Mouse (Mus musculus) CH12.LX (cell line): ENCODE measurements around the gene Higd1a. TPM values are rescaled to one million over a fixed set of nuclear protein-coding genes. Genes with fewer than 3 reads are reported as not detected.

Experiments used
- DNase-seq: peaks from one replicate; pipeline ENCODE4 v3.0.0-alpha.2; 2013; ENCODE audit errors: extremely low read depth
- H3K27ac ChIP-seq: 2 replicates; pipeline ENCODE4 v1.5.1; 2012; ENCODE audit warnings: low read depth, mild to moderate bottlenecking, control low read depth, moderate library complexity; ENCODE audit not compliant: insufficient read depth
- H3K27me3 ChIP-seq: replicated peaks from 2 replicates; pipeline ENCODE3; 2012; ENCODE audit warnings: inconsistent platforms
- H3K36me3 ChIP-seq, 2 experiments: replicated peaks in 1 of 2; 2 replicates each; pipeline versions ENCODE3 to v1.6.1; 2012; ENCODE audit warnings: inconsistent platforms in 1 of 2, low read length in 1 of 2, mild to moderate bottlenecking in 1 of 2, mixed read lengths in 1 of 2, moderate library complexity in 1 of 2; ENCODE audit not compliant: control insufficient read depth in 1 of 2, insufficient read depth in 1 of 2
- H3K4me1 ChIP-seq, 2 experiments: 2 replicates each; pipeline ENCODE4 v1.6.1; 2012; ENCODE audit warnings: inconsistent platforms in 1 of 2, moderate library complexity in 1 of 2; ENCODE audit not compliant: insufficient read depth in 2 of 2, control insufficient read depth in 1 of 2
- H3K4me2 ChIP-seq: 2 replicates; pipeline ENCODE4 v1.6.1; 2012; ENCODE audit warnings: low read depth, mild to moderate bottlenecking, control low read depth; ENCODE audit not compliant: poor library complexity, insufficient read depth, severe bottlenecking
- H3K4me3 ChIP-seq, 3 experiments: fragments of 150-350 bp in 1 of 3; sonication (generic) in 1 of 3; replicated peaks in 1 of 3; 2 replicates each; pipeline versions ENCODE3 to v1.5.1; 2011 to 2012; ENCODE audit warnings: low read depth in 2 of 3, low read length in 2 of 3, mild to moderate bottlenecking in 2 of 3, moderate library complexity in 2 of 3, control low read depth in 1 of 3, improper control_type of control experiment in 1 of 3, inconsistent platforms in 1 of 3, mixed read lengths in 1 of 3; ENCODE audit not compliant: poor library complexity in 1 of 3
- H3K79me2 ChIP-seq: replicated peaks from 2 replicates; pipeline ENCODE4 v1.6.1; 2012; ENCODE audit warnings: mild to moderate bottlenecking, moderate library complexity; ENCODE audit not compliant: control insufficient read depth, poor library complexity, insufficient read depth, severe bottlenecking; ENCODE audit errors: extremely low read depth
- H3K9ac ChIP-seq: 2 replicates; pipeline ENCODE4 v1.6.1; 2012; ENCODE audit warnings: low read depth, mild to moderate bottlenecking, control low read depth, moderate library complexity; ENCODE audit not compliant: insufficient read depth
- H3K9me3 ChIP-seq: replicated peaks from 2 replicates; pipeline ENCODE3; 2012; ENCODE audit warnings: low read length, inconsistent platforms, mixed read lengths
- BHLHE40 ChIP-seq: IDR thresholded peaks from 2 replicates; pipeline ENCODE4 v1.6.1; 2011; ENCODE audit warnings: mild to moderate bottlenecking, low read depth, low read length, improper control_type of control experiment
- CHD1 ChIP-seq: IDR thresholded peaks from 2 replicates; pipeline ENCODE4 v1.6.1; 2012; ENCODE audit warnings: low read depth, low read length, improper control_type of control experiment, inconsistent platforms
- CHD2 ChIP-seq: IDR thresholded peaks from 2 replicates; pipeline ENCODE4 v1.6.1; 2011; ENCODE audit warnings: low read length, improper control_type of control experiment
- CTCF ChIP-seq, 2 experiments: IDR thresholded peaks in 1 of 2; conservative IDR thresholded peaks in 1 of 2; 2 replicates each; pipeline ENCODE4 v1.5.1; 2011 to 2012; ENCODE audit warnings: low read depth in 2 of 2, low read length in 2 of 2, improper control_type of control experiment in 1 of 2, inconsistent platforms in 1 of 2, mild to moderate bottlenecking in 1 of 2, moderate library complexity in 1 of 2
- EP300 ChIP-seq: IDR thresholded peaks from 2 replicates; pipeline ENCODE4 v1.6.1; 2011; ENCODE audit warnings: low read length, improper control_type of control experiment
- IRF4 ChIP-seq: IDR thresholded peaks from 2 replicates; pipeline ENCODE4 v1.6.1; 2014; ENCODE audit warnings: low read depth, mild to moderate bottlenecking, inconsistent platforms, low read length, improper control_type of control experiment
- MEF2A ChIP-seq: IDR thresholded peaks from 2 replicates; pipeline ENCODE4 v1.6.1; 2014; ENCODE audit warnings: low read depth, mild to moderate bottlenecking, inconsistent platforms, low read length, improper control_type of control experiment, borderline replicate concordance
- MXI1 ChIP-seq: IDR thresholded peaks from 2 replicates; pipeline ENCODE4 v1.6.1; 2011; ENCODE audit warnings: mild to moderate bottlenecking, low read depth, low read length, improper control_type of control experiment
- MYC ChIP-seq: IDR thresholded peaks from 2 replicates; pipeline ENCODE4 v1.6.1; 2011; ENCODE audit warnings: low read depth, mild to moderate bottlenecking, improper control_type of control experiment, low read length
- NRF1 ChIP-seq: IDR thresholded peaks from 2 replicates; pipeline ENCODE4 v1.6.1; 2014; ENCODE audit warnings: low read depth, mild to moderate bottlenecking, inconsistent platforms, low read length, improper control_type of control experiment, moderate library complexity
- PAX5 ChIP-seq: IDR thresholded peaks from 2 replicates; pipeline ENCODE4 v1.6.1; 2012; ENCODE audit warnings: low read length, inconsistent platforms, mixed read lengths
- POLR2AphosphoS2 ChIP-seq: IDR thresholded peaks from 2 replicates; pipeline ENCODE4 v1.6.1; 2011; ENCODE audit warnings: low read depth, low read length, improper control_type of control experiment
- SIN3A ChIP-seq: IDR thresholded peaks from 2 replicates; pipeline ENCODE4 v1.6.1; 2012; ENCODE audit warnings: low read length, improper control_type of control experiment, inconsistent platforms
- SMC3 ChIP-seq: IDR thresholded peaks from 2 replicates; pipeline ENCODE4 v1.6.1; 2011; ENCODE audit warnings: low read depth, low read length, improper control_type of control experiment
- TBP ChIP-seq: conservative IDR thresholded peaks from 2 replicates; pipeline ENCODE4 v1.6.1; 2011; ENCODE audit warnings: low read depth, low read length, improper control_type of control experiment
- UBTF ChIP-seq: IDR thresholded peaks from 2 replicates; pipeline ENCODE4 v1.6.1; 2012; ENCODE audit warnings: low read depth, mild to moderate bottlenecking, inconsistent platforms, low read length, improper control_type of control experiment, moderate library complexity
- ZC3H11A ChIP-seq: IDR thresholded peaks from 2 replicates; pipeline ENCODE4 v1.6.1; 2012; ENCODE audit warnings: low read depth, mild to moderate bottlenecking, inconsistent platforms, low read length, improper control_type of control experiment
- ZKSCAN1 ChIP-seq: IDR thresholded peaks from 2 replicates; pipeline ENCODE4 v1.6.1; 2012; ENCODE audit warnings: low read depth, inconsistent platforms, low read length, improper control_type of control experiment, borderline replicate concordance
- ZMIZ1 ChIP-seq: IDR thresholded peaks from 2 replicates; pipeline ENCODE4 v1.6.1; 2012; ENCODE audit warnings: low read depth, mild to moderate bottlenecking, inconsistent platforms, low read length, improper control_type of control experiment
- dilution Hi-C: fragments of 300-500 bp; cut with MboI; formaldehyde crosslinking; loops from 2 replicates; pipeline ENCODE4 v1.14.3; 2020; ENCODE audit warnings: low sequenced_read_pairs; ENCODE audit not compliant: extremely low pct_unique_long_range_greater_than_20kb, extremely low pct_ligation_motif_present
- in situ Hi-C: fragments of 300-500 bp; cut with MboI; formaldehyde crosslinking; loops from 3 replicates; pipeline ENCODE4 v1.14.3; 2019; ENCODE audit warnings: low sequenced_read_pairs, low pct_ligation_motif_present, low pct_unique_long_range_greater_than_20kb, mixed read lengths
- polyA plus RNA-seq: library from polyadenylated mRNA; unstranded; fragments of >175 nt; gene quantifications from 2 replicates; pipeline ENCODE4 v1.2.1, GENCODE M21; 2012; ENCODE audit warnings: low read depth; ENCODE audit not compliant: insufficient read length
- total RNA-seq, 2 experiments: library from RNA; depleted of rRNA; stranded (reverse); fragments of 300-350 nt in 1 of 2; fragments of >200 nt in 1 of 2; gene quantifications; 2 replicates each; pipeline ENCODE4 v1.2.3; 2012 to 2014

Higd1a gene
- total and polyA plus RNA-seq, 3 experiments, result 75.4 to 132 (median 93.2) TPM

- Histone ChIP-seq H3K4me2 (no peak overlapping the region), H3K79me2 (no peaks in the 10 kb centered on the region), H3K27me3 (no peaks in the 10 kb centered on the region), H3K4me3 (no peak overlapping the region), H3K27ac (no peak overlapping the region), H3K36me3 (peaks cover 0 to 6% of the 10 kb centered on the region in 2 experiments), H3K9me3 (peaks cover 2% of the 10 kb centered on the region), H3K9ac (no peak overlapping the region), H3K4me1 (peaks cover 6 to 17% of the 10 kb centered on the region in 2 experiments)
- in situ Hi-C loops (no loop called here), dilution Hi-C loops (no loop called here)
- no peak for TF ChIP-seq MXI1
- TF ChIP-seq BHLHE40, result no peak
- no peak for TF ChIP-seq SIN3A
- TF ChIP-seq TBP, result no peak
- no peak for TF ChIP-seq NRF1
- TF ChIP-seq UBTF, result no peak
- no peak for DNase-seq
Observed at GRCm38 (mm10) chr9:121889927-121890440, 31.8 kb upstream of the Higd1a start.

DNA sequence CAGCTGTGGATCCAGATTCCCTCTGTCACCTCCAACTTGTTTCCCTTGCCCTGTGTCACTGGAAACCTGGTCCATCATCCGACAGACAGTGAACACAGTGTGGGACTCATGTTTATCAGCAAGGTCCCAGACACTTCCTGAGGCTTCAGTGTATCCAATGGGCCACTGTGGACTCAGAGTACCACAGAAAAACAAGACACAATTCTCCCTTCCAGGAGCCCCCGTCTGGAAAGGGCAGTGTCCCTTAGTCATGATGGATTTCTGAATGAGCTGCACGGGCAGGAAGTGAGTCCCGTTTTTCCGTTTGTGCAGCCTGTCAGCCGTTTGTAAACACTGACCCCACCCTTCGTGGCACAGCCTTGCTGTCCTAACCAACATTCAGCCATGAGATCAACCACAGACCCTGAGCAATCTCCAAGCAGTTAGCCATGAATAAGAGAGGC is 23.9 kb upstream of the Higd1a start:
- Histone ChIP-seq H3K9ac (no peak overlapping the region), H3K4me2 (no peak overlapping the region), H3K4me1 (peaks cover 0 to 8% of the 10 kb centered on the region in 2 experiments; a peak in 1 of 4 replicates), H3K27me3 (peaks cover 2% of the 10 kb centered on the region), H3K27ac (no peak overlapping the region), H3K79me2 (no peaks in the 10 kb centered on the region), H3K9me3 (no peaks in the 10 kb centered on the region), H3K4me3 (no peak overlapping the region), H3K36me3 (no peaks in the 10 kb centered on the region)
- dilution Hi-C loops (no loop called here), in situ Hi-C loops (no loop called here)
- no peak for DNase-seq
- TF ChIP-seq IRF4 (no peak), CHD1 (no peak), MYC (no peak), PAX5 (no peak), POLR2AphosphoS2 (no peak), ZKSCAN1 (no peak), UBTF (no peak), MEF2A (no peak), ZMIZ1 (no peak), SMC3 (no peak), ZC3H11A (no peak), EP300 (no peak), CHD2 (no peak), MXI1 (no peak), TBP (no peak), CTCF (conservative IDR thresholded peaks at IDR 0.05 in 1 of 2, IDR thresholded peaks at IDR 0.05 in 1 of 2; ENCODE audit: low read depth in 2 of 2, low read length in 2 of 2) (no peak)
